Mouse (Mus musculus) heart, postnatal 4 days (tissue): ENCODE measurements at regions not wholly inside any gene's neighbourhood (a gene's known extent, or its start where the extent isn't known, plus 50 kb on each side); places are given as distances from the start of the nearest gene placed in this dataset.

Experiments
- DNase-seq: peaks from one replicate; pipeline ENCODE4 v3.0.0; 2021

- no peak for DNase-seq
These were observed 1732.6 kb upstream of the Gm6569 start for GRCm38 (mm10) chr15:72101730-72102129.

DNA sequence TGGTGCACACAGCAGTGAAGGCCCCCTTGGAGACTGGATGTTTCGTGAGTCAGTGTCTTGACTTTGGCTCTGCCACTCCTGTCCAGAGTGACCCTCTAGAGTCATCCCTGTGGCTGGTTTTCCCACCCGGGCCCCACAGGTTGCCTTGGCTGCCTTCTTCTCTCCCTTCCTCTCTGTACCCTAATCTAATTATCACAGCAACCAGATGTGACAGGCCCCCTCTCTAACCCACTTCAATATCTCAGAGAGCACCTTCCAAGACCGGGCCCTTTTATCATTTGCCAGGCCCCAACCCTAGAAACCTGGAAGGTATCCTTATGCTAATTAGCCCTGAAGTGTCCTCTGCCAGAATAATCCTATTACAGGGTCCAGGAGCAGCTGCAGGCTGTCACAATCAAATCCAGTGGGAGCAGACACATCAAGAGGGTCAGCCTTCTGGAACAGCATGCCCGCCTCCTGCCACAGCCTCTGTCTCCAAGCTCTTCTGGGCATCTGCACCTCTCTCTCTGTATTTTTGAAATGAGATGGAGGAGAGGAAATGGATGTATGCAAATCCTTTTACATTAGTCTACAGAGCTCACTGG lies 1728.4 kb upstream of the Gm6569 start:
- no peak for DNase-seq

GRCm38 (mm10) chr15:72110520-72110919 lies 1723.8 kb upstream of the Gm6569 start:
- DNase-seq = no peak

DNA sequence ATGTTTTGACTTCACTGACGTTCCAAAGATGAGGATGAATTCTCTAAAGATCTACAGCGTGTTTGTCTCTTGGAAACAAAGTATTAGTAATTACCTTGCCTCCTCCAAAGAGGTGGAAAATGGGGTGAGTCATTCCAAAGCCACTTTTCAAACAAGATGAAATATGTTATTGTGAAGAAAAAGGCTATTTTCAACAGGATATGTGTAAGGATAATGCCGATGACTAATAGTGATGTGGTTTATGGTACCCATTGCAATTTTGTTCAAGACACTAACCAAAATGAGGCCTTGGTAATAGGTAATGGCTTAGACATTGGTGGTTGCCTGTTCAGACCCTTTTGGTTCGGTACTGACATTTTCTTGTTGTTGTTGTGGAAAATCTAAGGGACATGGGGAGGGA lies 1717.6 kb upstream of the Gm6569 start:
- no peak for DNase-seq

DNA sequence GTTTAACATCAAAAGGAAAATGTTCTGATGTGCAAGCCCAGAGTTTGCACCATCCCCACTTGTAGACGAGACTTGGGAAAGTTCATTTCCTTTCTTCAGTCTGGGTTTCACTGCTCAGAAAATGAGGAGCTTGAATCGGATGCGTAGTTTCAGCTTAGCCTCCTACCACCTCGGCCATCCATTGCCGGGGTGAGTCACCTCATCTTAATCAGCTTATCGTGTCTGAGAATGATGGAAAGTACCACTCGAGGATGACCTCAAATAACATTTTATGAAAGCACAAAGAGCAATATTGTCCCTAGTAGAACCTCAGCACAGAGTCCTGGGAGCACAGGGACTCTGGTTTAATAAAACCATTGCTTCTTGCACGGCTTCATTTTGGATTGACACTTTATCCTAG lies 1700.1 kb upstream of the Gm6569 start:
- DNase-seq = no peak

DNA sequence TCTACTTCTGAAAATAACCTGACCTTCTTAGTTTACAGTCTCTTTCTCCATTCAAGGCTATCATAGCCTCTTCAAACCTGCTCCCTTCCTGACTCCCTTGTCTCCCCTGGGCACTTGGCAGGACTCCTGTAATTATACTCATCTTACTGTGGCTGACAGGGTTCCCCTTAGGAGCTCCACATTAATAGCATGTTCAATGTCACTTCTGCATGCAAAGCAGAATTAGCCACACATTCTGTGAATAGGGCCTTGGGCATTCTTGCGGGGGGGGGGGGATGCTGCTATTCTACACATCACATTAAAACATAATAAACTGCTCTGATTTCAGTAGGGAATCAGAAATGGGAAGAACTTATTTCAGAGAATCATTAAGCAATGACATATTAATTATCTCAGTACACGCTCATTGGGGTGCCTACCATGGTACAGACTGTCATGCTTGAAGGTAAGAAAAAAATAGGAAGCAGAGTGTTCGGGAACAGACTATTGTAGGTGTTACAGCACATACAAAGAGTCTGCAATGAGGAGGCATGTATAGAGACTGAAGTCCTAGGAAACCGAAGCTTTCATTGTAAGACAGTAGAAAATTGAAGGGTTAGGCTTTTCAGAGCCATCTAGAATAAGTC lies 1698.3 kb upstream of the Gm6569 start:
- DNase-seq = no peak

DNA sequence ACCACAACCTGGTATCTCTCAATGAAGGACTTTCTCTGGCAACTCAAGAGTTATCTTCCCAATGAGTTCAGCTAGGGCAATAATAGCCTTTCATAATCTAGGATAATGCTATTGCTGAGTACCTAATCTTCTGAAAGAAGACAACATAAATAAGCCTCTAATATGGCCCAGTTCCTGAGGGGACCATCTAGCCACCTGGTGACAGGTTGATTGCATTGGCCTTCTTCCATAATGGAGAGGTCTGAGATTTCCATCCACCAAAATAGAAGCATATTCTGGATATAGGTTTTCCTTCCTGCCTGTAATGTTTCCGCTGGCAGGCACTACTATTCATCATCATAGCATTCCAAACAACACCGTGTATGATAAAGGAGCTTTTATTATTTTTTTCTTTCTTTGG lies 1694.2 kb upstream of the Gm6569 start:
- DNase-seq = no peak

DNA sequence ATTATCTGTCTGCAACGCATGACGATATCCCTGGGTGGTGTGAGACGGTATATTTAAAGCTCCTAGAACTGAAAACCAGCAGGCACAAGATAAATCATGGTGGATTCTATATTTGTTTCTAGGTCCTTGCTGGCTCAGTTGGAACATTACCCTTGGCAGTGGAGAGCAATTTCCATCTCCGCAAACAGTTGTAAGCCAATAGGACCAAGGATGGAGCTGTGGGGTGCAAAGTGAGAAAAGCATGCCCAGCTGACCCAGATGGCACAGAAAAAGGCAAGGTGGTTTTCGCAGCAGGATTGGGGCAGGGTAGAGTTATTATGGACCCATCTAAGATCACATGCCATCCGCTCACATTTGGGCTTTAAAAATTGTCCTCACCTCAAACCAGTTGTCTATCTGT lies 1683.8 kb upstream of the Gm6569 start:
- DNase-seq = no peak

DNA sequence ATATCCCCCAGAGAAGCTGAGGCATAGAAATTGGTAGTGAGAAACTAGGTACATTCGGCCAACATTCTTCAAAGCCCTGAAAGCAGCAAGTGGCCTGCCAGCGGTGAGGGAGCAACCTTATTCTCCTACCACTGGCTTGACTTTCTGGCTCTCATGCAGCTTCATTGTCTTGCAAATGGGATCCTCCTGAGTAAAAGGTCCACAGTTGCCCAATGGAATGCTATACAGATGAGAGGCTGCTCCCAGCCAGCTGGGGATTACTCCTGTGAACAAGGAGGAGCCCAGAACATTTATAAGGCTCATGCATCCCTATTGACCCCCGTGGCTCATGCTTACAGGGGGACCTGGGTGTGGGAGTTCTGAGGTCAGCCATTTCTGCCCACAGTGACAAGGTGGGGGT lies 1675.9 kb upstream of the Gm6569 start:
- DNase-seq = no peak

DNA sequence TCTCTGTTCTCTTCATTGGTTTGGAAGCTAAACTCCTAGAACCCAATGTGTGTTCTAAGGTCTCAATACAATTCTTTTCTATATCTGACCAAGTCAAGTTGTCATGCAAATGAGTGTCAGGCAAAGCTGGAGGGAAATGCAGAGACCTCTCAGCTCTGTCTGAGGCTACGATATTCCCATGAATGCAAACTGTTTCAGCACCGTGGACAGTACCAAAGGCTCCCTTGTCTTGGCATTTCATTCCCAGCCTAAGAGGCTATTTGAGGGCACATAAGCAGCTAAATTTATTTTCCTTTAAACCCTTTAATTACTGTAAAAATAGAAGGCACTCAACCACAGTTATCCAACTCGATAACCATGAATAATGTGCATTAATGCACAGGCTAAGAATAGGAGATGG lies 1633.5 kb upstream of the Gm6569 start:
- DNase-seq = peak; percentile 53

DNA sequence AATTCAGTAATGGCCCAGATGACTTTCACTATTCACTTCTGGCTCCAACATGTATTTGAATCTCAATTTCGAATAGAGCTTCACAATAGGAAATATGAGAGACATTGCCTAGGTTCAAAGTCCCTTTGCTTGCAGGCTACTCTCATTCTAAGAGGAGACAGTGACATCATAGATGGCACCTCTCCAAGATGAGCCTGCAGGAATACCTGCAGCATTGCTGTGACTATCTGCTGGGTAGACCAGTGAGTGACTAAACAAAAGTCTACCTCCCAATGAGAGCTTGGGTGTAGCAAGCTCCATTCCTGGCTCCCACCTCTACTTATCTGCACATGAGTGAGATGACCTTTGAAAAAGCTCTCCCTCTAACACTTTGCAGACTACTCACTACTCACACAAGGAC lies 1632.6 kb upstream of the Gm6569 start:
- DNase-seq = no peak

GRCm38 (mm10) chr15:72205240-72205799 lies 1629.0 kb upstream of the Gm6569 start:
- DNase-seq = no peak

DNA sequence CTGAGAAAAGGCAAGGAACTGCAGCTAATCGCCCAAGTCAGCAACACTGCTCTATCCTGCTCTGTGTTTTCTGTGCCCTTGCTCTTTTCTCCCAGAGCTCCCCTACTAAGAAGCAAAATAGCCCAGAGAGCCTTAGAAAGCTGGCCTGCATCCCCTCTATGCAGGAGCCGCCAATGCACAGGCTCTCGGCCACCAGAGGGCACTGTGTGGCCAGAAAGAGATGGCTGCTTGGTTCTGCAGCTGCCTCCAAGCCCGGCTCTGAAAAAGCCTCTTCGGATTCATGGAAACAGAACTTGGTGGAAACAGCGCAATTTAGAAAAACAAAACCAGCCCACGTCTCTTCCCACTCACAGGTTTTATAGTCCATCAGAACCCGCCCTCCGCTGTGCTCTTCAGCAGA lies 1628.4 kb upstream of the Gm6569 start:
- DNase-seq = peak; percentile 78

GRCm38 (mm10) chr15:72207589-72207988 lies 1626.8 kb upstream of the Gm6569 start:
- no peak for DNase-seq

- no peak for DNase-seq
These were observed 1626.3 kb upstream of the Gm6569 start for GRCm38 (mm10) chr15:72208076-72208475.

DNA sequence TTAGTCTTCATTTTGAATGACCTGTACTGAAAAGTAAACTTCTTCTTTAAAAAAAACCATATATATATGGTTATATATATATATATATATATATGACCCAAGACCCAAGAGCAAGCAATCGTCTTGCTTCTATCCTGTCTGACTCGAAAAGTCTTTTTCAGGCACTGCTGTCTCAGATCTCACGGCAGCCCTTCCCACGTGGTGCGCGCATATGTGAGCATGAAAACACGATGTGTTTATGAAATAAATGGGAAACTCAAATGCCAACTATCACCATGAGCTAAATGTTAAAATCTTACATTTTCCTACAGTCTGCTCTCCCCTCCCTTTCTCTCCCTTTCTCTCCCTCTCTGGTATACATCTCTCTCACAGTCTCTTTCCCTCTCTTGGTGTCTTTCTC lies 1625.4 kb upstream of the Gm6569 start:
- no peak for DNase-seq

- DNase-seq = no peak
These were observed 1616.6 kb upstream of the Gm6569 start for GRCm38 (mm10) chr15:72217731-72218130.

- no peak for DNase-seq
These were observed 1614.4 kb upstream of the Gm6569 start for GRCm38 (mm10) chr15:72219985-72220384.

- no peak for DNase-seq
These were observed 1613.6 kb upstream of the Gm6569 start for GRCm38 (mm10) chr15:72220786-72221185.

DNA sequence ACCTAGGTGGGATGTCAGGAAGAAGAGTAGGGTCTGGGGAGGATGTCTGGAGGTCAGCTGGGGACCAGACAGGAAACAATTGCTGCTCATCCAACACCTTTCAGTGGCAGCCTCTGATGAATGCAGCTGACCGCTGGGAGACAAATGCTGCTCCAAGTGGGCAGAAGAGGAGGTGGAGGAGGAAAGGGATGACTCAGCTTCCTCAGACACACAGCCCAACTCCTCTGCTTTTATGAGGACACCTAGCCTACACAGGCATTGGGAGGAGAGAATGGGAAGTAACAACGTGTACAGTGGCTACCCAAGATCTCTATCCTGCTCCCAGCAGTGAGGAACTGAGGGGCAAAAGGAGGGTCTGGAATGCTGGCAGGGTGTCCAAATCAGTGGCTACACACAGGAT lies 1602.0 kb upstream of the Gm6569 start:
- no peak for DNase-seq

DNA sequence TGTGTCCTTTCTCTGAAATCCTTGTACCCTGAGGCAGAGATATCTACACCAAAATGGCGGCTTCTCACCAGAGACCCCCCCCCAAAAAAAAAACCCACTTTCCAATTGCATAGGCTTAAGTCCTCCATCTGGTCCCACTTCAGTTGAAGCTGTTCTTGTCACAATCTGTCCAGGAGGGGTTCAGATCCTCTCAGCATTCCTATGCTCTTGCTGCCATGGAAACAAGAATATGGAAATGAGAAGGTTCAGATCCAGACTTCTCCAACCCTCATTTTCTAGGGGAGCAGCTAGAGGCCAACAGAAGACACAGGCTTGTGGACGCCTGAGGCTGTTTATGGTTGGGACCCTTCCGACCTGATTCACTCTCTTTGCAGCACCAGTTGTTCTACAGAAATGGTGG lies 1569.7 kb upstream of the Gm6569 start:
- DNase-seq = no peak

GRCm38 (mm10) chr15:72283846-72284245 lies 1550.5 kb upstream of the Gm6569 start:
- DNase-seq = no peak

- no peak for DNase-seq
These were observed 1537.7 kb upstream of the Gm6569 start for GRCm38 (mm10) chr15:72296648-72297047.

DNA sequence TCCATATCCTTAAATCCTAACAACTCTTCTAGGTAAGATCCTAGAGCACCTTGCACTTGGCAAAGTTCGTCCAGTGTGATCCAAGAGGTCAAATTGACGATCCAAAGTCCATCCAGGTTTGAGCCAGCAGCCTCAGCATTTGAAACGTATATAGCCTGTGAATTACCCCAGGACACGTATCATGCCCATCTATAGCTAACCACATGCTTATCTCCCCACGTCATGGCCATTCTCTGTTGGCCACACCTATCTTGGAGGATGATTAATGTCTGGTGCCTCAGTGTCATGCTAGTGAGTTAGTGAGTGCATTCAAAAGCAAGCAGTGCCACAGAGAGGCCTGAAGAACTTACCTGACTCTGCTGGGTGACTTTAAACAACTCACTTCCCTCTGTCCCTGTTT lies 1521.9 kb upstream of the Gm6569 start:
- DNase-seq = no peak

GRCm38 (mm10) chr15:72321528-72321927 lies 1512.8 kb upstream of the Gm6569 start:
- DNase-seq = no peak
